23 mouse cellular contexts compared by ENCODE assay signal in the genomic region with DNA sequence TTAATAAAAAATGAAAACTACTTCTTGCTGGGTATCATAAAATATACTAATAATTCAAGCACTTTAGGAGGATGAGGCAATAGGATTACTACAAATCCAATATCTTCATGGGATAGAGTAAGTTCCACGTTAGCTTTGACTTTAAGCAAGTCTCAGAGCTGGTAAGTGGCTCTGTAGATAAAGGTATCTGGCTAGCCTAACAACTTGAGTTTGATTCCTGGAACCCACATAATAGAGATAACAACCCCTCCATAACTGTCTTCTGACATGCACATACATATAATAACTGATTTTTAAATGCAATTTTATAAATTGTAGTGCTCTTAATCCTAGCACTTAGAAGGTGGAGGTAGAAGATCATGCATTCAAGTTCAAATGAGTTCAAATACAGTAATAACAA. TPM values are rescaled to one million over a fixed set of nuclear protein-coding genes. Genes with fewer than 3 reads are reported as not detected.
DNase-seq lines count a peak whose midpoint lies in the region; ATAC-seq lines count a peak whose summit lies in the region.
"Had no signal": no experiment of that assay in that cellular context is flagged by ENCODE, and none has a peak within 500 bp of the region (broad histone marks: within the 10 kb centered on the region; RNA-seq: fewer than 3 reads in every experiment).

No protein-coding gene starts in this region.

- H3K4me2 ChIP-seq in liver, embryonic 11.5 days = no peak overlapping the region
- H3K4me2 ChIP-seq in liver, embryonic 13.5 days = no peak overlapping the region
- H3K4me2 ChIP-seq in hindbrain, embryonic 13.5 days = no peak overlapping the region
- H3K4me2 ChIP-seq: heart, embryonic 11.5 days; hindbrain, embryonic 12.5 days had no signal

- no peak for DNase-seq in liver, embryonic 11.5 days (ENCODE audit: low spot score)
- DNase-seq in liver = no peak
- DNase-seq in liver, embryonic 13.5 days = no peak
- no peak for DNase-seq in embryo, embryonic 9.5 days (ENCODE audit: extremely low spot score)
- DNase-seq: adrenal gland, adult 2 months; adrenal gland, postnatal 14 days; cerebellum, adult 11-12 months; cerebellum, adult 8-10 months; cerebellum, postnatal 10 days; cerebellum, postnatal 36 days; embryo, embryonic 11 days; forebrain, postnatal 0 days; gastrocnemius, adult 2 months; gastrocnemius, postnatal 14 days; heart, adult 11 months had no signal

- ATAC-seq in liver, embryonic 11.5 days (replicated peaks; ENCODE audit: low FRiP score) = peak; percentile 47; the same call in 1 of the 2 replicates
- ATAC-seq in liver, embryonic 13.5 days (ENCODE audit: low read depth) = peak; percentile 70
- peak; percentile 54; the same call in 1 of the 2 replicates for ATAC-seq in megakaryocyte progenitor cell, adult 5-6 weeks (replicated peaks; ENCODE audit: poor library complexity)
- no peak for ATAC-seq in hindbrain, embryonic 13.5 days (ENCODE audit: low FRiP score)
- ATAC-seq: forebrain, embryonic 14.5 days; forebrain, postnatal 0 days; hindbrain, embryonic 16.5 days had no signal

- WGBS in liver, embryonic 11.5 days = 44% methylated on average over 1 of the region's 1 CpGs
- WGBS in liver, embryonic 13.5 days (ENCODE audit: insufficient replicate concordance) = 17% methylated on average over 1 of the region's 1 CpGs
- 100% methylated on average over 1 of the region's 1 CpGs for WGBS in hindbrain, embryonic 13.5 days

- no peaks in the 10 kb centered on the region for H3K27me3 ChIP-seq in liver, embryonic 11.5 days (replicated peaks; ENCODE audit: control insufficient read depth, insufficient read depth, low read length)
- H3K27me3 ChIP-seq in liver, embryonic 13.5 days = no peaks in the 10 kb centered on the region
- H3K27me3 ChIP-seq in hindbrain, embryonic 13.5 days = no peaks in the 10 kb centered on the region
- H3K27me3 ChIP-seq: CH12.LX; hindbrain, embryonic 12.5 days had no signal

- no peaks in the 10 kb centered on the region for H3K9me3 ChIP-seq in liver, embryonic 11.5 days (ENCODE audit: control insufficient read depth, low read length)
- H3K9me3 ChIP-seq in liver, embryonic 13.5 days (replicated peaks) = peaks cover 4% of the 10 kb centered on the region; the same call in 1 of the 2 replicates
- no peaks in the 10 kb centered on the region for H3K9me3 ChIP-seq in hindbrain, embryonic 13.5 days
- H3K9me3 ChIP-seq: G1E; hindbrain, embryonic 12.5 days had no signal

- H3K36me3 ChIP-seq in liver, embryonic 11.5 days (ENCODE audit: control insufficient read depth, insufficient read depth, low read length) = peaks cover 33% of the 10 kb centered on the region
- peaks cover 73% of the 10 kb centered on the region for H3K36me3 ChIP-seq in liver, embryonic 13.5 days
- peaks cover 71% of the 10 kb centered on the region for H3K36me3 ChIP-seq in hindbrain, embryonic 13.5 days

- H3K4me3 ChIP-seq in liver, embryonic 11.5 days (ENCODE audit: low read depth, low read length) = no peak overlapping the region
- no peak overlapping the region for H3K4me3 ChIP-seq in liver, embryonic 13.5 days (replicated peaks)
- no peak overlapping the region for H3K4me3 ChIP-seq in hindbrain, embryonic 13.5 days
- H3K4me3 ChIP-seq: gastrocnemius, adult 2 months; hindbrain, embryonic 12.5 days had no signal

- no peak overlapping the region for H3K9ac ChIP-seq in liver, embryonic 11.5 days (ENCODE audit: low read depth, low read length)
- no peak overlapping the region for H3K9ac ChIP-seq in liver, embryonic 13.5 days
- H3K9ac ChIP-seq in hindbrain, embryonic 13.5 days = no peak overlapping the region
- H3K9ac ChIP-seq: forebrain, postnatal 0 days; hindbrain, embryonic 12.5 days had no signal

- H3K27ac ChIP-seq in liver, embryonic 11.5 days (ENCODE audit: low read depth, low read length) = no peak overlapping the region
- H3K27ac ChIP-seq in liver, embryonic 13.5 days = no peak overlapping the region
- H3K27ac ChIP-seq in hindbrain, embryonic 13.5 days = no peak overlapping the region
- H3K27ac ChIP-seq: gastrocnemius, adult 2 months; hindbrain, embryonic 12.5 days had no signal

- no peaks in the 10 kb centered on the region for H3K4me1 ChIP-seq in liver, embryonic 11.5 days (replicated peaks; ENCODE audit: control insufficient read depth, insufficient read depth, low read length)
- H3K4me1 ChIP-seq in liver, embryonic 13.5 days (replicated peaks) = peaks cover 16% of the 10 kb centered on the region
- no peaks in the 10 kb centered on the region for H3K4me1 ChIP-seq in hindbrain, embryonic 13.5 days (replicated peaks)
- H3K4me1 ChIP-seq: hindbrain, embryonic 12.5 days had no signal

RNA-seq across cellular contexts. Expression of a gene that starts 28.9 kb away (rescaled TPM):
- polyA plus RNA-seq in liver, embryonic 11.5 days (2014; fragmentation: Nextera tagmentation; extraction: Ambion mirVana) = 86.5 and 94.0 TPM in 2 replicates
- 38.2 and 43.1 TPM in 2 replicates for polyA plus RNA-seq in liver, embryonic 13.5 days (2015; fragmentation: Nextera tagmentation; extraction: Ambion mirVana)
- 61.7 and 79.3 TPM in 2 replicates for total RNA-seq in megakaryocyte progenitor cell, adult 5-6 weeks (2015)
- 61.9 and 74.2 TPM in 2 replicates for total RNA-seq in megakaryocyte progenitor cell, adult 5-6 weeks (2017)
- 92.0 and 95.9 TPM in 2 replicates for polyA plus RNA-seq in hindbrain, embryonic 13.5 days (2015; fragmentation: Nextera tagmentation; extraction: Ambion mirVana)

RNA-seq across cellular contexts. Expression of a gene that starts 54.3 kb away (rescaled TPM):
- polyA plus RNA-seq in liver, embryonic 11.5 days (2014; fragmentation: Nextera tagmentation; extraction: Ambion mirVana) = 8.2 and 9.4 TPM in 2 replicates
- 6.9 TPM in 2 replicates for polyA plus RNA-seq in liver, embryonic 13.5 days (2015; fragmentation: Nextera tagmentation; extraction: Ambion mirVana)
- 6.1 and 11.5 TPM in 2 replicates for total RNA-seq in megakaryocyte progenitor cell, adult 5-6 weeks (2015)
- 14.4 and 18.1 TPM in 2 replicates for total RNA-seq in megakaryocyte progenitor cell, adult 5-6 weeks (2017)
- polyA plus RNA-seq in hindbrain, embryonic 13.5 days (2015; fragmentation: Nextera tagmentation; extraction: Ambion mirVana) = 2.1 and 2.7 TPM in 2 replicates
